Mouse (Mus musculus) C3H10T1/2 (cell line): ENCODE measurements around the gene Olfr787. TPM values are rescaled to one million over a fixed set of nuclear protein-coding genes. Genes with fewer than 3 reads are reported as not detected.

Experiments used
- polyA plus RNA-seq, 2 experiments: library from polyadenylated mRNA; unstranded; fragments of >200 nt; fragmentation: generic; extraction: Trizol; gene quantifications; one replicate each; pipeline ENCODE4 v1.2.1; 2012; ENCODE audit warnings: missing spikeins in 2 of 2

The Olfr787 gene
- polyA plus RNA-seq, result not detected

DNA sequence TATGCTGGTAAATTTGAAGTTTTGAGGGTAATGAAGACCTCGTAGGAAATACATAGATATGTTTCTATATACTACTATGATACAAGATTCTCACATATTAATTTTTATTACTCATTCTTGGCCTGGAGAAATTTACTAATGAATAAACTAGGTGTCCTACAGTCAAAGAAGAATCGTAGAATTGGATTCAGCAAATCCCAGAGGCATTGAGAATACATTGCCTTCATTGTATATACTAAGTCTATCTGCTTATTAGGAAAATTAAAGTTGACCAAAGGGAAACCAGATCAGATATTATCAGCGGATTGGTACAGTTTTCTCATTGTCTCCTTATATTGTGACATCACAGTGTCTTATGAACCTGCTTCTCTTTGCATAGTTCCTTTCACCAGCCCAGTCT is at the start of gene Olfr787:
Gene Olfr787, plus strand, starts transcription at position 301 of the 400 bp plus-strand sequence.

GRCm38 (mm10) chr10:129427006-129427405 is 34.7 kb upstream of the Olfr787 start, which contains the start of gene Olfr786:
Gene Olfr786, plus strand, starts transcription at chr10:129427306.

DNA sequence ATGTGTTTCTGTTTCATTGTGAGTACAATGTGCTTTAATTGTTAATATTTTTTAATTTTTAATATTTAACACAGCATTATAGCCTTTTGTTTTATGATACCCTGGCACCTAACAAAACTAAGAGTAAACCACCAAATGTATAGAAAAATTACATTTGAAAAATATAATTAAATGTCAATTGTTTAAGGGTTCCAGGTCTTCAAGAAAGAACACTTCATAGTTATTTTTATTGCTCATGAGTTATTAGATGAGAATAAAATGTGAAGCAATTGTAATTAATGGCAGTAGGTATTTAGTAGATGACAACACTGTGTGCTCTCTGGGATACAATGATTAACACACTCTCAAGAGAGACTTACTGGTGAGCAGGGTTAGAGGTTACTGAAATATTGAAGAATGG is 9.0 kb downstream of the Olfr787 start, which contains the start of gene Olfr788:
Gene Olfr788, plus strand, starts transcription at position 301 of the 400 bp plus-strand sequence.

DNA sequence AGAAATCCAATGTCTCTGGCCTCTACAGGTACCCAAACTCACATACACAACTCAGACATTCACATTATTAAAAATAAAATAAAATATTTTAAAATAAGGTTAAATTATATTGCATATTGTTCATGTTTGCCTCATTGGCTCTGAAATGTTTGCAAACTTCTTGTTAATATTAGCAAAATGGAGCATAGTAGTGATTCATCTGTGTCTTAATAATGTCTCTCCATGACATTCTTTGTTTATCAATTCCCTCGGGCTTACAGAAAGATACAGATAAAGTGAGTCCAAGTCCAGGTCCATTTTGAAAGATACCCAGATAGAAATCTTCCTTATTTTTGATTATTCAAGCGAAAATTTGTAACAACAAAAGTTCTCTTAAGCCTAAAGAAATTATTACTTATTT is 22.8 kb downstream of the Olfr787 start, which contains the start of gene Olfr789:
Gene Olfr789, plus strand, starts transcription at position 301 of the 400 bp plus-strand sequence.

GRCm38 (mm10) chr10:129498192-129498591 is 36.5 kb downstream of the Olfr787 start, which contains the start of gene Olfr790:
Gene Olfr790, plus strand, starts transcription at chr10:129498492.

Other genes with a start within 250 kb of the Olfr787 start
- gene Olfr774, start 225.7 kb upstream of the Olfr787 start, polyA plus RNA-seq, result not detected
- gene Olfr775, start 213.4 kb upstream of the Olfr787 start, polyA plus RNA-seq, result not detected
- not detected for gene Olfr776, start 202.7 kb upstream of the Olfr787 start, polyA plus RNA-seq
- not detected for gene Olfr777, start 190.4 kb upstream of the Olfr787 start, polyA plus RNA-seq
- gene Olfr780, start 143.7 kb upstream of the Olfr787 start, polyA plus RNA-seq, result not detected
- gene Olfr781, start 133.0 kb upstream of the Olfr787 start, polyA plus RNA-seq, result not detected
- gene Olfr782, start 113.0 kb upstream of the Olfr787 start, polyA plus RNA-seq, result not detected
- gene Olfr784, start 77.8 kb upstream of the Olfr787 start, polyA plus RNA-seq, result under 1 TPM in 1 of 2 experiments, not detected in 1; 0.02 TPM
- not detected for gene Olfr785, start 56.4 kb upstream of the Olfr787 start, polyA plus RNA-seq
- gene Olfr786, start 34.6 kb upstream of the Olfr787 start, polyA plus RNA-seq, result not detected
- gene Olfr788, start 9.1 kb downstream of the Olfr787 start, polyA plus RNA-seq, result not detected
- not detected for gene Olfr789, start 22.9 kb downstream of the Olfr787 start, polyA plus RNA-seq
- gene Olfr790, start 36.6 kb downstream of the Olfr787 start, polyA plus RNA-seq, result not detected
- gene Olfr791, start 59.9 kb downstream of the Olfr787 start, polyA plus RNA-seq, result not detected
- gene Olfr792, start 77.3 kb downstream of the Olfr787 start, polyA plus RNA-seq, result not detected
- gene Olfr794, start 105.8 kb downstream of the Olfr787 start, polyA plus RNA-seq, result not detected
- gene Olfr796, start 150.7 kb downstream of the Olfr787 start, polyA plus RNA-seq, result not detected
- gene Olfr798, start 166.1 kb downstream of the Olfr787 start, polyA plus RNA-seq, result not detected
- not detected for gene Olfr799, start 175.6 kb downstream of the Olfr787 start, polyA plus RNA-seq
- gene Olfr800, start 195.8 kb downstream of the Olfr787 start, polyA plus RNA-seq, result not detected
- gene Olfr801, start 212.0 kb downstream of the Olfr787 start, polyA plus RNA-seq, result not detected
- gene Olfr802, start 226.3 kb downstream of the Olfr787 start, polyA plus RNA-seq, result not detected
- gene Olfr803, start 232.4 kb downstream of the Olfr787 start, polyA plus RNA-seq, result not detected
- not detected for gene Olfr804, start 241.3 kb downstream of the Olfr787 start, polyA plus RNA-seq